Mouse (Mus musculus) c-Kit-positive CD71-positive TER-119-negative erythroid progenitor cells, embryonic 14.5 days (primary cell): ENCODE measurements around the gene Slamf9.

Experiments
- DNase-seq: peaks from one replicate; pipeline ENCODE4 v3.0.0-alpha.2; 2013; ENCODE audit warnings: low read depth

Gene Slamf9

GRCm38 (mm10) chr1:172462534-172462933 is 12.6 kb upstream of the Slamf9 start:
- DNase-seq, result no peak

DNA sequence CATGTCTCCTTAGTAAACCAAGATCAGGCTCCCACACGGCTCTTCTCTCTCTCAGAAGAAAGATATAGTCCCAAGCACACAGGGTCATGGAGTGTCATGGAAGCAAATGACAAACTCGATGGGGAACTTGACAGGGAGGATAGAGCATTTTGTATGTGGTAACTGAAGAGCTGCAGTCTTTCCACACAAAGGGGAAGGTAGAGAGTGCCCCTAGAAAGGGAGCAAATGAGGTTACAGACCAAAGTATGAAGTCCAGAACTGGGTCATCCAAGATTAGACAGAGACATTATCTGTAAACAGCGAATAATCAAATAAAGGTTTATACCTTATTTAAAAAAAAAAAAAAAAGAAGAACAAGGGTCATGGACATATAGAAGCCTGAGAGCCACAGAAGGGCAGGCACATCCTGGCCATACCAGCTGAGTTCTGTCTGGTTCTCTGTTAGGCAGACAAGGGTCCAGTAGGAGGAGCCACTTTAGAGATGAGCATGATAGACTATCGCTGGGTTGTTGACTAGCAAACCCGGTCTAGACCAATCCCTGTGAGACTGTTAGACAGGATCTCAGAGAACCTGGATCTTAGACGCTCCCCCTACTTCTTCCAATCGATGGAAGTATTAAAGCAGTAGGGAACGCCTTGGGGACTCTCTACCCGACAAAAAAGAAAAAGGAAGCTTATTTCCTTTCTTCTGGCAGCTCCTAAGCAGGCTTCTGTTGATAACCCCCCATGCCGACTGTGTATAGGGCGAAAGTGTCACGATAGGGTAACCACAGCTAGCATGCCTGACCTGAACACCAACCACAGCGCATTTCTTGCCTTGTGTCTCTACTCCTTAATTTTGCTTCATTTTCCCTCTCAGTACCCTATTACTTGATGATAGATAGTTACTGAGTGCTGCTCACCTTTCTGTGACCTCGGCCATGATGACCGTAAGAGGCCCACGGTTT is 11.5 kb upstream of the Slamf9 start:
- no peak for DNase-seq

DNA sequence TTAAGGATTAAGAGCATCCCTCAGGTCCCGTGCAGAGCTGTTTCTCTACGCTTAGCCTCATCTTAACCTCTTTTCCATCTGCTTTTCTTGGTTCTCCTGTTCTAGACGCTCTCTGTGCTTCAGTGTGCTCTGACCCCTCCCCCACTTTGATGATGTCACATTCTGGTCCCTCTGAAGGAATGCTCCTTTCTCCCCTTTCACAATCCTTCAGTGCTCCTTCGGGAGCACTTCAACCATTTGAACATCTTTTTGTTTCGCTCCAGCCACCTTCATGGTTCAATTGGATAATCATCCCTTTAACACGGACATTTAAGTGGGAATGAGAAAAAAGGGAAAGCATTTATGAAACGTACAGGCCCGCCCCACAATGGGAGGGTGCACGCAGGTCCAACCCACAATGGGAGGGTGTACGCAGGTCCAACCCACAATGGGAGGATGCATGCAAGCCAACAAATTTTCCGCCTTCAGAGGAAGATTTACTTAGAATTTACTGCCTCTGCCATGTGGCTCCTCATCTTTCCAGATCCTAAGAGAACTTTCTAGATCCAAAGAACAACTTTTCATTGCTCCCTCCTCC is 6.8 kb upstream of the Slamf9 start:
- no peak for DNase-seq

- DNase-seq, result no peak
These were observed 5.8 kb upstream of the Slamf9 start for GRCm38 (mm10) chr1:172469373-172469772.

GRCm38 (mm10) chr1:172469810-172470448 is 5.2 kb upstream of the Slamf9 start:
- DNase-seq, result no peak

GRCm38 (mm10) chr1:172472909-172473308 is 2.2 kb upstream of the Slamf9 start:
- no peak for DNase-seq

DNA sequence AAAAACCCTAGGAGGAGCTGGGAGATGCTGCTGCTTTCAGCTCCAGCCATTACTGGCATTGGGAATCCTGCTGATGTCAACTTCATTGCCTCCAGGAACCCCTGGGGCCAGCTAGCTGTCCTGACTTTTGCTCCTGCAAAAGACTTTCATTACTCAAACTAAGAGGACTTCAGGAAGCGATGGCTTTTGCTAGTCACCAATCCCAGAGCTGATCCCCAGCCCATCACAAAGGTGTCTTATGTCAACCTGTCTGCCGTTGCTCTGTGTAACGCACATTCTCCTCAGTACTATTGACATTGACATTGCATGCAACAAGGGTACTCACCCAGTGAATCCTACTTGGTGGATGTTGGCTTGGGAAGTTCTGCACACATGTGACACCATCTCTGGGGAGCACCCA is 962 bp upstream of the Slamf9 start:
- no peak for DNase-seq

DNA sequence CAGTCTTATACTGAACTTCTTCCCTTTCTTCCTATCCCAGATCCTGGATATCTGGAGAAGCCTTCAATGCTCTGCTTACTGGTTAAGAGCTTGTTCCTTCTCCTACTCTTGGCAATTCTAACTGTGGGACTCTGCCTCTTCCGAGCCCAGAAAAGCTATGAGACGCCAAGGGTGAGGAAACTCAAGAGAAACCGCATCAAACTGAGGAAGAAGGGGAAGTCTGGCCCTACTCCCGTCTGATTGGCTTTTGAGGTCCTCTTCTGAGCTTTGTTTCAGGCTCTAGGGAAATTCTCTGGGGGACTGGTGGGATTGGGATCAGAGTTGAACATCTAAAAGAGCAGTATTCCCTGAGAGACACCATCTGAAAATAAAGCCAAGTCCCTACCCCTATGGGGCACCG is 2.9 kb downstream of the Slamf9 start:
- DNase-seq, result no peak

DNA sequence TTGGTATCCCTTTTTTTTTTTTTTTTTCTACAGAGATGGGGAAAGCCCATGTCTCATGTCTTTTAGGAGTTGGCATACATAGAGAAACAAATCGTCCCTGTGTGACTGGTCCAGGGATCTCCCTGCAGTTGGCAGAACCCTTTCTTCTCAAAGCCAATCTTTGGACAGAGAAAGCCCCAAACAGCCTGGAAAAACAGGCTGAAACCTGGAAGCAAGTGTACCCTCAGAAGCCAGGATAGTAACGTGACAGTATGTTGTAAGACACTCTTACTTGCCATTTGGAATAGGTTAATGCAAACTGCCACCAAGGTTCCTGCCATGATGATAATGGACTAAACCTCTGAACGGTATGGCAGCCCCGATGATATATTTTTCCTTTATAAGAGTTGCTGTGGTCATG is 5.2 kb downstream of the Slamf9 start:
- DNase-seq, result no peak

GRCm38 (mm10) chr1:172481111-172481510 is 6.0 kb downstream of the Slamf9 start:
- DNase-seq, result no peak

DNA sequence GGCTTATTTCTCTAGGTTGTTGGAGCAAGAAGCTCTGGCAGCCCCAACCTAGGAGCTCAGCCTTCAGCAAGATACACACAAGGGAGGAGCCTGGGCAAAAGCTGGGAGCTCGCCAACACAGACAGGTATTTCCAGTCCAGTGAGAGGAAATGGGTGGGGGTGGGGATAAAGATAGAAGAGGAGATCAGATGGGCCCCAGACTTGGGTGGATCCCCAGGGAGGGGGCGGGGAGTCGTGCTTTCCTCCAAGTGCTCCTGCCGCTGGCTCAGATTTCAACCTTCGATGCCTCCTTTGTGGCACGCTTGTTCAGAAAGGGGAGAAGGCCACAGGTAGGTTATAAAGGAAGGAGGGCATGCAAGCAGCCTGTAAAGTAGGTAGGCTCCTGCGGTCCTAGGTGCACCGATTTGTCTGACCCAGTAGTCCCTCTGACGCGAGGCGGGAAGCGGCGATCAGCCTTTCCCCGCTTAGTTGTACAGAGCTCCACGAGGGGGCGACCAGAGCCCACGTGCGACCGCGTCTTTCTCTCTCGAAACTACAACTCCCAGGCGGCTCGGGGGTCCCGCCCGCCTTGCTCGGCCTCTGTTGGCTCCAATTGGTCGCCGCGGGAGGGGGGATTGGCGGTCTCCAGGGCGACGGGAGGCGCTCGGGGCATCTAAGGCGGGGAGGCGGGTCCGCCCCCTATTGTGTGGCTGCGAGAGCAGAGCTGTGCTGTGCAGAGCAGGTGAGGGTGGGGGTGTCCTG is 6.6 kb downstream of the Slamf9 start, which contains the start of gene Igsf9:
Gene Igsf9 (plus strand): TSS at position 249 of the 741 bp plus-strand sequence.
- no peak for DNase-seq

DNA sequence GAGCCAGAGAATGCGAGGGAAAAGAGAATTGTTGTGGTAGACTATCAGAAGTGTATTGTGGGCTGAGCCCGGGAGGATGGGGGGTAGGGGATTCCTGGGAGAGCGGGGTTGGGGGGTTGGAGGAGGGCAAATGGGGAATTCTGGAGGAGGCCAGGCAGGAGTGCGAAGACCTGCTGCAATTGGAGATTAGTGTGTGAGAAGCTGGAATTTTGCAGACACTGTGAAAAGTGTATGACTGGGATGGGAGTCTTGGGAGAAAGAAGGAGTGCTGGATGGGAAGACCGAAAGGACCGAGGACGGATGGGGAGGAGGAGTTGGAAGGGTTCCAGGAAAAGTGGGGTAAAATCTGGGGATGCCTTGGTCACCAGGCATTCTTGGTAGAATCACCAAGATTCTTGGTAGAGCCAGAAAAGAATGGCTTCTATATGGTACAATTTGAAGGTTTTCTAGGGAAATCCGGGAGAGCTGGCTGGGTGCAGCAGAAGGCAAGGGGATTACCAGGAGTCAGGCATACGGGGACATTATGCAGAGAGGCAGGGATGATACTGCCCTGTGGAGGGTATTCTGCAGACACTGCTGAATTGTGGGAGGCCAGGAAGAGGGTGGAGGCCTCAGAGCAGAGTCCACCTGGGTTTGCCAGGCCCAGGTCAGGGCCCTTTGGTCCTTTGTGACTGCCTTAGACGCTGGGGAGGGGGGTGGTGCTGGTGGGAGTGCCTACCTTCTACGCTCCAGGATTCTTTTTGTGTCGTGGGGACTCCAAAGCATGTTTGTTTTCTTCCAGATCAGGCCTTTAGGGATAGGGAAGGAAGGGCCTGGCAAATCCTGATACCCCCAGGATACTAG is 7.6 kb downstream of the Slamf9 start:
- no peak for DNase-seq

- DNase-seq, result no peak
These were observed 8.2 kb downstream of the Slamf9 start for GRCm38 (mm10) chr1:172483361-172483660.

GRCm38 (mm10) chr1:172484236-172484635 is 9.1 kb downstream of the Slamf9 start:
- DNase-seq, result no peak

DNA sequence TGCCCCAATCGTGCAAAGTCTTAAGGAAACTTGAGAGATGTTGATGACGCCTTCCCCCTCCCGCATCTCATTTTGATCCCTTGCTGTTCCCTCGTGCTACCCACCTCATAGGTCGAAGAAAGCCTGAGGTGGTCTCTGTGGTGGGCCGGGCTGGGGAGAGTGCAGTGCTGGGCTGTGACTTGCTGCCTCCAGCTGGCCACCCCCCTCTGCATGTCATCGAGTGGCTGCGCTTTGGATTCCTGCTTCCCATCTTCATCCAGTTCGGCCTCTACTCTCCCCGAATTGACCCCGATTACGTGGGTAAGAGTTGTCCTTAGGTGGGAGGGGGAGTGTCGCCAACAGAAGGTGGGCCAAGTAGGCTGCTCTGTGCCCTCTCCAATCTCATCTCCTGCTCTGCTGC is 9.5 kb downstream of the Slamf9 start:
- no peak for DNase-seq

GRCm38 (mm10) chr1:172485821-172486220 is 10.7 kb downstream of the Slamf9 start:
- no peak for DNase-seq

GRCm38 (mm10) chr1:172486236-172486635 is 11.1 kb downstream of the Slamf9 start:
- no peak for DNase-seq

- DNase-seq, result no peak
These were observed 11.5 kb downstream of the Slamf9 start for GRCm38 (mm10) chr1:172486651-172487050.

GRCm38 (mm10) chr1:172487859-172488258 is 12.7 kb downstream of the Slamf9 start:
- DNase-seq, result no peak

DNA sequence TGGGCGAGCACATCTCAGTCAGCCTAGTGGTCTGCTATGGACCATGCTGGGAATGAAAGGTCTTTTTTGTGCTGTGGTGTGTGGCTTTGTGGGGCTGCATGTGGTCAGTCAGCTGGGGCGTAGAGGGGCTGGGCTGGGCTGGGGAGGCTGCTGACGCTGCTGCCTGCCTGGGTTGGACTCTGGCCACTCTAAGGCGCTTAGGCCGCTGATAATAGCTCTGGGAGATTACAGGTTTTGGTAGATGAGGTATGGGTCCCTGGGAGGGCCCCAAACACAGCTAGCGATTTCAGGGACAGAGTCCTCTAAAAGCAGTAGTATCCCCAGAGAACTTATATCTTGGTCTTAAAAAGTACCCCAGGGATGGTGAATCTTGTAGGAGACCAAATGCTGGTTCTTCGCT is 13.7 kb downstream of the Slamf9 start:
- no peak for DNase-seq

DNA sequence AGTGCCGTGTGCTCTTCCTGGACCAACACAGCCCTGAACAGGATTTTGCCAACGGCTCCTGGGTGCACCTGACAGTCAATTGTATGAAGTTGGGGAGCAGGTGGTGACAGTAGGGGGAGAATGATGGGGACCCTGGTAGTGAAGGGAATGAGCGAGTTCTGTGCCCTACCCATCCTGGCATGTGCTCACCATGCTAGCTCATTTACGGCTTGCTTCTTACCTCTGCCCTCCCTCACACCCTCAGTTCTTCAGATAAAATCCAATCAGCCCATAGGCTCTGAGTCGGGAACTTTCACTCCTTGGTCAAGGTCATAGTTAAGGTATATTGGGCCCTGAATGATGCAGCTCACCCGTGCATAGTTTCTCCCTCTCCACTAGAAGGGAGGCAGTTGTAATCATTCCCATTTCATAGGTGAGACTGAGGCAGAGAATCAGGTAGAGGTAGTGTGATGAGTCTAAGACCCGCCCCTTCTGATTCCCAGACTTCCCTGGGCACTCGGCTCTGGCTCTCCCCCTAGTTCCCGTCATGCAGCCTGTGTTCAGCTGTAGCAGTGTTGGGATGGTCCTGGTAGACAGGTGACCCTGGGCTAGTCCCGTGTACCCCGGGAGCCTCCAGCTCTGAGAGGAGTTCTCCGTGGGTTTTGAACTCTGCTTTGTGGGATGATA is 14.6 kb downstream of the Slamf9 start:
- DNase-seq, result no peak
